Mouse (Mus musculus) urinary bladder, postnatal 4 days (tissue): Measurements from ENCODE around the gene Dnajc4.
A peak's percentile ranks its signal among the peaks of the same experiment; 100 is the strongest.

Experiments
- DNase-seq, 2 experiments: peaks; one replicate each; pipeline ENCODE4 v3.0.0; 2021 to 2022; ENCODE audit warnings: low spot score in 2 of 2

Gene Dnajc4

GRCm38 (mm10) chr19:6992011-6992858 lies at the start of gene Dnajc4:
TSS of gene Dnajc4 (minus strand) at chr19:6992572.
- peak; percentile 95 to 96 for DNase-seq

- DNase-seq, result no peak
These were observed 48.8 kb upstream of the Dnajc4 start for GRCm38 (mm10) chr19:7041171-7041570.

DNA sequence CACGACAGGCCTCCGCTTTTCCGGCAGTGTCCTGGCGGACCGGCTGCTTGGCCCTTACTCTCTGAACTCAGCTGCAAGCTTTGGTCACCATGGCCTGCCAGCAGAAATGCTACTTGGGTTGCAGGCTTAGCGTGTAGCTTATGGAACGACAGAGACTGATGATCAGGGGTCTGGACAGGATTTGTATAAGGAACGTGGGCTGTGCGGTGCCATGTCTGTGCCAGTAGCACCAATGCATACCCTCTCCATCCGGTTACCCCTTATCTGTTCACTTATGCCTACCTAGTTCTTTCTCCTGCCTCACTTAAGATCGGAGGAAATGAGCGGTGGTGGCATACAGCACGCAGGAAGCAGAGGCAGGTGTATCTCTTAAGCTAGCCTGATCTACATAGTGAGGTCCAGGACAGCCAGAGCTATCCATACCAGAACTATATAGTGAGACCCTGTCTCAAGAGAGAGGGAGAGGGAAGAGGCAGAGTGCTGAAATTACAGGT lies 48.3 kb upstream of the Dnajc4 start:
- DNase-seq, result no peak

GRCm38 (mm10) chr19:7039841-7040636 lies 47.7 kb upstream of the Dnajc4 start, which contains the start of gene Stip1:
TSS of gene Stip1 (minus strand) at chr19:7039967.
- peak; percentile 99 for DNase-seq

GRCm38 (mm10) chr19:7039088-7039720 lies 46.8 kb upstream of the Dnajc4 start:
- DNase-seq, result no peak

GRCm38 (mm10) chr19:7034006-7034405 lies 41.6 kb upstream of the Dnajc4 start:
- DNase-seq, result no peak

DNA sequence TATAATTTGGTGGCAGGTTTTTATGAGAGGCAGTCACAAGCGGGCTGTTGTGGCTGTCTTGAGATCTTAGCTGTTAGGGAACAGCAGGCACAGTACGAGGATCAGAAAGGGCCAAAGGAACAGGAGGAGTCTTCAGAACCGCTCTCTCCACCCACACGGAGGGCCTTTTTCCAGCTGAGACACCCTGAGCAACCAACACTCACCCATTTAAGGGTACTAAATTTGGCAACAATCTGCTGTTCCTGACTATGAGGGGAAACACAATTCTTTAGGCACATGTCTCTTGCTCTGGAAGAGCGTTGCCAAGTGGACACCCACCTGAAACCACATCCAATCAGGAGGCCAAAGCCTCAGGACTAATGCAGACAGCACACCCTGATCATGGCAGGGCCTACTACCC lies 37.2 kb upstream of the Dnajc4 start:
- no peak for DNase-seq

GRCm38 (mm10) chr19:7020224-7020641 lies 27.9 kb upstream of the Dnajc4 start:
- DNase-seq, result no peak

DNA sequence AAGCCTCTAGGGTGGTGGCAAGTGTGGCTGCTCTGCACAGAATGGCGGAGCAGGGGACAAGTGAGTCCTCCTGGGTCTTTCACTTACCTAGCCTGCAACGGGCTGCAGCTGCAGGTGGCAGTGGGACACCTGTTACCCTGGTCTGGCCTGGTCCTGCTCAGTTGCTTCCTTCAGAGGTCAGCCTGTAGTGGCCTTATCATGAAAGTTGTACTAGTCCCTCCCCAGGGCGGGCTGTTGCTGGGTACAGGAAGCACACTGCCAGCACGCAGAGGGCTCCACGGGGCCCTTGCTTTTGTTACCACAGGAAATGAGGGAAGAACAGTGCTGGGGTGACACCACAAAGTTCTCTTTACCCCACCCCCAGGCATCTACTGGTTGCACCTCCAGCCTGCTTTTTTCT lies 26.8 kb upstream of the Dnajc4 start, which contains the start of gene Fermt3:
Gene Fermt3 (minus strand): TSS at position 279 of the 400 bp plus-strand sequence.
- peak in 1 of 2 experiments; percentile 26 for DNase-seq

DNA sequence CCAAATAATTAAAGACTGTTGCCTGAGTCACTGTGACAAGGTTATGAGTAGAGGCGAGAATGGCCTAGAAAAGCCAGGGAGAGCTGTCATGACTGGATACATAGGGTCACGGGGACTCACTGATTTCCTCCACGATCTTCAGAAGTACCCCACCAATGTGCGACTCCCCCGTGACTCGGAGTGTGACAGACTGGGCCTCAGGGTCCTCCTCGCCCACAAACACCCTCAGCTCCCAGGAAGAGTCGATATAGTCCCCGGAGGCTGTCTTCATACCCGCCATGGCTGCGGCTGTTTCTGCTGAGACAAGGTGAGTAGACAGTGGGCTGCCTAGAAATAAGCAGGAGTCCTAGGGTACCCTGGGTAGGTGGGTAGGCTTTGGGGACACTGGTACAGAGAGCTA lies 26.2 kb upstream of the Dnajc4 start:
- DNase-seq, result no peak

DNA sequence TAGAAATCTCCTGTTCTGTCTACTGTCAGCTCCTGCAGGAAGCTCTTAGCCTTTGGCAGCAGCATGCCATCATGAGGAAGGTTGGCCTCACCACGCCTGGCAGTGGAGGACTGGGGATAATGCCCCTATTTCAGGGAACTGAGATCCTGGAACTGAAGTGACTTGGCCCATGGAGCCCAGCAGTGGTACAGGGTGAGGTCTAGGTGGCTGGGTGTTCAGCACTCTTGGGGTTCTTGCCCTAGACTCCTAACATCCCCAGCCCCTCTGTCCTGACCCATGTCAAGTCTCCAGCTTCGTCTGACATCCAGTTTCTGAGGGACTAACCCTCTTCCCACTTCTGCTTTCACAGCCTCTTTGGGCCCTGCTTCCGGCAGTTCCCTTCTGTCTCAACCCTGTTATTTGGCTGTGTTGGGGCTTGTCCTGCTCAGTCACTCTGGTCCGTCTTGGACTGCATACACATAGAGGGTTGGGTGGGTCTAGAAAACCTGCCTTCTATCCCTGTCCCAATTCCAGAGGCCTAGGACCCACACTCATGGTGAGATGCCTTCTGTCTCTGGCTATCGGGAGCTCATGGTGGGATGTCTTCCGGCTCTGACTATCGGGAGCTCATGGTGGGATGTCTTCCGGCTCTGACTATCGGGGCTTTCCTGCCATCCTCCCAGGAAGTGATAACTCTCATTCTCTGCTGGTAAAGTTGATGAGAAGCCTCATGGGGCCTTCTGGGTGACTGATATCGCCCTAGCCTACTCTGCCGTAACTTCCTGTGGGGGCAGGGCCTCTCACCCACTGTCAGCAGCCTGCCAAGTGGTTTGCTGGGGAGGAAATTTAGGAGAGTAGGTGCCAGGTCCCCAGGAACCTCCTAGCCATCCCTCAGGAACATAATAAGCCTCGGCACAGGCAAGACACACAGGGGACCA lies 25.4 kb upstream of the Dnajc4 start:
- no peak for DNase-seq

- DNase-seq, result no peak
These were observed 22.2 kb upstream of the Dnajc4 start for GRCm38 (mm10) chr19:7014481-7015135.

GRCm38 (mm10) chr19:7013984-7014383 lies 21.6 kb upstream of the Dnajc4 start:
- DNase-seq, result no peak

DNA sequence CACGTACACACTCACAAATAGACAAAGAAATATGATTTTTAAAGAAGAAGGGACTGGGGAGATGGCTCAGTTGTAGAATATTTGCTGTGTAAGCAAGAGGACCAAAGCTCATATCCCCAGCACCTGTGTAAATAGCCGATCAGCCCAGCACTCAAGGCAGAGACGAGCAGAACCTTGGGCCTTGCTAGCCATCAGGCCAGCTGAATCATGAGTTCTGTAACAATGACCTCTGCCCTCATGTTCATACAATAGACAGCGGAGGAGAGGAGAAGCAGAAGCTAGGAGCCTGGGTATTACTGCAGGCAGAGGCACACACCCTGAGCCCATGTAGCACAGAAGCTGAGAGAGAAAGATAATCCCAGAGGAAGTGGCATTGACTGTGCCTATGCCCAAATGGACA lies 20.1 kb upstream of the Dnajc4 start:
- DNase-seq, result no peak

GRCm38 (mm10) chr19:7006892-7007593 lies 14.7 kb upstream of the Dnajc4 start:
- DNase-seq, result no peak

DNA sequence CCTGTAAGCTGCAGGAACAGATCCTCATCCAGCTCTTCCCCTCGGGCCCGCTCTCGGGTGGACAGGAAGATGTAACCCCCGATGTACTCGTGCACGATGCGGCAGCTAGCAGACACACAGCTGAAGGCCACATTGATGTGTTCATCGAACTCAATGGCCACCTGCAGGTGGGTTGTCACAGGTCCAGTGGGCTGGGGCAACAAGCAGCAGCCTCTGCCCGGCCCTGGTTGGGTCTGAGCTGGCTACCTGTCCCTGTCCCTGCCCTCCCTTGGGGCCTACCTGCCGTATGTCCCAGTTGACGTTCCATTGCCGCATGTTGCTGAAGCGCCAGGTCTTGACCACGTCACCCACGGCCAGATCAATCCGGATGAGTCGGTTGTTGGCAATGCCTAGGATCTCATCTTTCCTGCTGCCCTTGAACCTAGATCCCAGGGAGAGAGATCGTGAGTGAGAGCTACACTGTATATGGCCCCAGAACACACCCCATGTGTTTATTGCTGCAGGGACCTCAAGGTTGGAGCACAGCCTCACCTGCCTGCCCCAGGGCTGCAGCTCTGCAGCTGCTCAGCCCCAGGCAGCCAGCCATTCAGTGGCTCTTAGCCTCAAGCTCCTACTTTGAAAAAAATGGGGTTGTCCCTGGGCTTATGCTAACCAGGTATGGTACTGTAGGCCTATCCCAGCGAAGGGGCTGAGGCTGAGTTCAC lies 7.1 kb upstream of the Dnajc4 start:
- DNase-seq, result no peak

DNA sequence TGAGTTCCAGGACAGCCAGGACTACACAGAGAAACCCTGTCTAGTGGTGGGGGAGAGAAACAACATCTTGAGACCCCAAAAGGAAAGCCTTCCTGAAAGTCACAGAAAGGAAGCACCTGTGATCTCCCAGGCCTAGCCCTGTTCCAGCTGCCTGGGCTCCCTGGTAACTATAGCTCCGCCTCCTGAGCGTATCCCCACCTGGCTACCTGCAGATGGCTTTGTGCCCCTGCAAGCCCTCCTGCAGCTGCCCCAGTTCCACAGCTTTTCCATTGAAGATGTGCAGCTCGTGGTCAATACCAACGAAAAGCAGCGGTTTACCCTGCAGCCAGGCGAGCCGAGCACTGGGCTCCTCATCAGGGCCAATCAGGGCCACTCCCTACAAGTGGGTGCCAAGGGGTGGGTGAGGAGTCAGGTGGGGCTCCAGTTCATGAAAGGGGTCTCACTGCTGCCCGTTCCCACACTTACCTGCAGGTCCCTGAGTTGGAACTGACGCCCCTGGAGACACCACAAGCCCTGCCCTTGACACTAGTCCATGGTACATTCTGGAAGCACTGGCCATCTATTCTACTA lies 5.4 kb upstream of the Dnajc4 start:
- DNase-seq, result no peak

DNA sequence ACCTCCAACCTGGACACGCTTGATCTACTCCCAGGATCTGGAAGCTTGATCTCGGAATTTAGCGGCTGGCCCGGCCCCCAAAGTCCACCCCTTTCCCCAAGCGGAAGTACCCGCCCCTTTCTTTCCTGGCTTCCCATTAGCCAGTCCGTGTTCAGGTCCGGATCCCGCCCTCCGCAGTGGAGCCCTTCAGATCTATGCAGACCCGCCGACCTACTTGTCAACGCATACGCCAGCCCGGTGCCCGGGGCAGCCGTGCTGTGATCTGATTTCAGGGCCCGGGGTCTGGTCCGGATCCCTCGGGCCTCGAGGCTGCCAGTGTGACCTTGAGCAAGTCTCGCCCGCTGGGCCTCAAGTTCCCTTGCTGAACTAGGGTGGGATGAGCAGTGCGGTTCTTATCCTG lies 3.6 kb upstream of the Dnajc4 start, which contains the start of the genes Nudt22 and Trpt1:
Gene Nudt22 (minus strand): TSS at position 112 of the 400 bp plus-strand sequence.
Gene Trpt1 (plus strand): TSS at position 126 of the 400 bp plus-strand sequence.
- peak; percentile 82 to 90 for DNase-seq
